24 mouse cellular contexts compared by ENCODE assay signal in the genomic region with DNA sequence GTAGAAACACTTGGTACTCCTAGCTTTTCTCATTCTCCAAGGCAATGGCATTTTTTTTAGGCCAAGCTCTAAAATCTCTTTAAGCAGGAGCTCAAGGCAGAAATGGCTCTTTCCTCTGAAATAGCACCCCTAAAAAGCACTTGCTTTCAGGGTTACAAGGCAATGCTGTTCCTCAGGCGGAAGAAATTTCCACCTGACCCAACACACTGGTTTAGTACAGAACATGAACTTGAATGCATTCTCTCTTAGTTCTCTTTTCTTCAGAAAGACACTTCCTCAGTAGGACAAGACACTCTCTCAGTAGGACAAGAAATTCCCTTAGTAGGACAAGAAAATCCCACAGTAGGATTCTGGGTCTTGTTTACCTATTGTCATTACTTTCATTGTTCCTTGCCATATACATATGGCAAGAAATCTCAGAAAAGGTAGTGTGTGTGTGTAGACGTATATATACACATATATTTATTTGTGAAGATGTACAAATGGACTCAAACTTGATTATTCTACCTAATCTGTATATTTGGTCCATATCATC. TPM values are rescaled to one million over a fixed set of nuclear protein-coding genes. Genes with fewer than 3 reads are reported as not detected.
DNase-seq lines count a peak whose midpoint lies in the region; ATAC-seq and TF ChIP-seq lines count a peak whose summit lies in the region.
"Had no signal": no experiment of that assay in that cellular context is flagged by ENCODE, and none has a peak within 500 bp of the region (broad histone marks: within the 10 kb centered on the region; RNA-seq: fewer than 3 reads in every experiment).

No protein-coding gene starts in this region.

- DNase-seq in CD4-positive, CD25-positive, alpha-beta regulatory T cell, adult 2 months (ENCODE audit: low read depth, low spot score): peak; percentile 25
- DNase-seq in spleen, adult 2 months (ENCODE audit: low read depth in 1 of 2, low spot score in 2 of 2): no peak
- DNase-seq in spleen, postnatal 10 days (ENCODE audit: low spot score in 2 of 2): no peak
- peak; percentile 51 for DNase-seq in induced T-regulatory cell, adult 2 months (ENCODE audit: low read depth)
- DNase-seq in heart, embryonic 10.5 days (ENCODE audit: low spot score): no peak
- DNase-seq in right cerebral cortex, postnatal 25 days: no peak
- DNase-seq: adrenal gland, adult 2 months; adrenal gland, postnatal 25 days; B cell, adult 2 months; cerebellum, adult 2 months; cerebellum, postnatal 10 days; gastrocnemius, adult 2 months; gastrocnemius, postnatal 25 days; heart, postnatal 36 days had no signal

- 55% methylated on average over 2 of the region's 2 CpGs for WGBS in spleen, adult 2 months
- 82% methylated on average over 2 of the region's 2 CpGs for WGBS in heart, embryonic 10.5 days

- ATAC-seq in CD4-positive, CD25-positive, alpha-beta regulatory T cell, adult 4 months: no peak
- ATAC-seq: forebrain, embryonic 14.5 days; hindbrain, embryonic 16.5 days had no signal

- no peaks in the 10 kb centered on the region for H3K9me3 ChIP-seq in heart, embryonic 10.5 days
- H3K9me3 ChIP-seq: embryonic facial prominence, embryonic 15.5 days; forebrain, embryonic 10.5 days; heart, embryonic 13.5 days had no signal

- no peak for TF ChIP-seq CTCF in spleen, adult 2 months (IDR thresholded peaks at IDR 0.05; ENCODE audit: extremely low read depth, insufficient read depth, insufficient read length, insufficient replicate concordance)

- no peak; the same call in 1 of the 2 replicates for TF ChIP-seq POLR2A in spleen, adult 2 months (IDR thresholded peaks at IDR 0.05; ENCODE audit: low read depth, low read length)

- H3K27me3 ChIP-seq in spleen, adult 2 months (ENCODE audit: control insufficient read depth, insufficient read depth, low read length): no peaks in the 10 kb centered on the region
- no peaks in the 10 kb centered on the region for H3K27me3 ChIP-seq in heart, embryonic 10.5 days (ENCODE audit: insufficient read depth, poor library complexity, severe bottlenecking)
- H3K27me3 ChIP-seq: CH12.LX; embryonic facial prominence, embryonic 15.5 days; heart, embryonic 13.5 days had no signal

- H3K27ac ChIP-seq in spleen, adult 2 months (ENCODE audit: insufficient read depth, low read length): peak overlapping the region; percentile 94
- H3K27ac ChIP-seq in heart, embryonic 10.5 days: no peak overlapping the region
- H3K27ac ChIP-seq: embryonic facial prominence, embryonic 15.5 days; forebrain, embryonic 10.5 days; gastrocnemius, adult 2 months; heart, embryonic 13.5 days had no signal

- peaks cover 24% of the 10 kb centered on the region for H3K36me3 ChIP-seq in spleen, adult 2 months (ENCODE audit: control insufficient read depth, insufficient read depth, low read length)
- no peaks in the 10 kb centered on the region for H3K36me3 ChIP-seq in heart, embryonic 10.5 days
- H3K36me3 ChIP-seq: embryonic facial prominence, embryonic 15.5 days; forebrain, embryonic 10.5 days; heart, embryonic 13.5 days had no signal

- peaks cover 50% of the 10 kb centered on the region for H3K4me1 ChIP-seq in spleen, adult 2 months (ENCODE audit: control insufficient read depth, insufficient read depth, insufficient read length)
- H3K4me1 ChIP-seq in heart, embryonic 10.5 days: no peaks in the 10 kb centered on the region
- H3K4me1 ChIP-seq: embryonic facial prominence, embryonic 15.5 days; forebrain, embryonic 10.5 days; heart, embryonic 13.5 days had no signal

- H3K4me3 ChIP-seq in spleen, adult 2 months (ENCODE audit: extremely low read depth, insufficient read depth, insufficient read length): no peak overlapping the region
- H3K4me3 ChIP-seq in heart, embryonic 10.5 days: no peak overlapping the region
- H3K4me3 ChIP-seq: embryonic facial prominence, embryonic 15.5 days; erythroblast, embryonic 14.5 days; forebrain, embryonic 10.5 days; gastrocnemius, adult 2 months; heart, embryonic 13.5 days had no signal

RNA-seq across cellular contexts. Expression of gene Sell, which starts 12.9 kb away (rescaled TPM):
- polyA plus RNA-seq in CD4-positive, CD25-positive, alpha-beta regulatory T cell, adult 4 months (2017; shearing (Covaris generic)): 100 to 1,000 TPM; 554 to 560 TPM
- polyA plus RNA-seq in spleen, adult 2 months (2012; rRNA removed): 68.6 and 72.4 TPM in 2 replicates
- polyA plus RNA-seq in heart, embryonic 10.5 days (2016; fragmentation: Nextera tagmentation; extraction: Ambion mirVana): not detected in 2 replicates
- polyA plus RNA-seq: erythroblast, embryonic 14.5 days; forebrain, embryonic 10.5 days; hindbrain, embryonic 11.5 days had no signal

RNA-seq across cellular contexts. Expression of gene Sele, which starts 26.6 kb away (rescaled TPM):
- polyA plus RNA-seq in CD4-positive, CD25-positive, alpha-beta regulatory T cell, adult 4 months (2017; shearing (Covaris generic)): under 1 TPM in 1 of 2 experiments, not detected in 1; 0.22 TPM
- polyA plus RNA-seq in spleen, adult 2 months (2012; rRNA removed): 0.09 and 0.13 TPM in 2 replicates
- polyA plus RNA-seq in heart, embryonic 10.5 days (2016; fragmentation: Nextera tagmentation; extraction: Ambion mirVana): 0.12 TPM in 1 of 2 replicates, not detected in the other
- polyA plus RNA-seq: embryonic facial prominence, embryonic 11.5 days; erythroblast, embryonic 14.5 days; forebrain, embryonic 10.5 days; forebrain, embryonic 14.5 days; hindbrain, embryonic 11.5 days; hindbrain, embryonic 16.5 days had no signal

RNA-seq across cellular contexts. Expression of gene Selp, which starts 40.4 kb away (rescaled TPM):
- polyA plus RNA-seq in CD4-positive, CD25-positive, alpha-beta regulatory T cell, adult 4 months (2017; shearing (Covaris generic)): 1 to 10 TPM; 3.8 to 4.1 TPM
- polyA plus RNA-seq in spleen, adult 2 months (2012; rRNA removed): 2.2 and 2.8 TPM in 2 replicates
- polyA plus RNA-seq in heart, embryonic 10.5 days (2016; fragmentation: Nextera tagmentation; extraction: Ambion mirVana): 0.06 and 0.13 TPM in 2 replicates
- polyA plus RNA-seq: cerebellum, adult 2 months; embryonic facial prominence, embryonic 11.5 days; forebrain, embryonic 10.5 days; forebrain, embryonic 14.5 days; hindbrain, embryonic 16.5 days had no signal

Comparison
In these comparisons a context has a peak if more than half of its experiments do, and no peak if none do; other contexts are left out.
1. DNase-seq: peak in CD4-positive, CD25-positive, alpha-beta regulatory T cell, adult 2 months (single experiment) and induced T-regulatory cell, adult 2 months (single experiment); none in spleen, adult 2 months (0 of 2), spleen, postnatal 10 days (0 of 2), heart, embryonic 10.5 days (single experiment) and right cerebral cortex, postnatal 25 days (single experiment).
2. RNA of gene Sell, which starts 12.9 kb away (polyA plus RNA-seq): 554 to 560 TPM in CD4-positive, CD25-positive, alpha-beta regulatory T cell, adult 4 months and 68.6 to 72.4 TPM in spleen, adult 2 months; not detected in heart, embryonic 10.5 days; every median in the first group is over 10 times any median in the second.